Mouse (Mus musculus) lung, embryonic 14.5 days (tissue): ENCODE measurements around the gene Platr17. TPM values are rescaled to one million over a fixed set of nuclear protein-coding genes. Genes with fewer than 3 reads are reported as not detected.

ENCODE experiments used
- ATAC-seq: fragments of 200-750 bp; cut with Nextera tagmentation; 2 replicates; pipeline ENCODE4 v1.8.0; 2017; ENCODE audit warnings: mild to moderate bottlenecking, moderate TSS enrichment, moderate library complexity; ENCODE audit not compliant: insufficient read depth
- DNase-seq: peaks from one replicate; pipeline ENCODE4 v3.0.0-alpha.2; 2015
- H3K27ac ChIP-seq: fragments of 300-500 bp; sonication (generic); 2 replicates; pipeline ENCODE4 v1.5.1; 2014; ENCODE audit warnings: low read depth, mild to moderate bottlenecking, moderate library complexity
- H3K27me3 ChIP-seq: fragments of 300-500 bp; sonication (generic); 2 replicates; pipeline ENCODE4 v1.6.1; 2014; ENCODE audit warnings: low read length, control low read depth; ENCODE audit not compliant: insufficient read depth
- H3K36me3 ChIP-seq: fragments of 300-500 bp; sonication (generic); 2 replicates; pipeline ENCODE4 v1.6.1; 2014; ENCODE audit warnings: control low read depth; ENCODE audit not compliant: insufficient read depth
- H3K4me1 ChIP-seq: fragments of 300-500 bp; sonication (generic); 2 replicates; pipeline ENCODE4 v1.6.1; 2014; ENCODE audit warnings: antibody characterized with exemption, control low read depth; ENCODE audit not compliant: insufficient read depth
- H3K4me2 ChIP-seq: fragments of 300-500 bp; sonication (generic); 2 replicates; pipeline ENCODE4 v1.6.1; 2014; ENCODE audit warnings: mild to moderate bottlenecking
- H3K4me3 ChIP-seq: fragments of 300-500 bp; sonication (generic); 2 replicates; pipeline ENCODE4 v1.5.1; 2014; ENCODE audit warnings: low read depth, low read length
- H3K9ac ChIP-seq: fragments of 300-500 bp; sonication (generic); 2 replicates; pipeline ENCODE4 v1.6.1; 2014
- H3K9me3 ChIP-seq: fragments of 300-500 bp; sonication (generic); 2 replicates; pipeline ENCODE4 v1.6.1; 2016; ENCODE audit warnings: low read depth, low read length, control low read depth
- CTCF ChIP-seq: IDR thresholded peaks from 2 replicates; pipeline ENCODE4 v1.5.1; 2016; ENCODE audit warnings: antibody characterized with exemption, low read depth
- WGBS: fragments of 180-500 bp; shearing (Covaris S2); extraction: QIAGEN DNeasy Blood & Tissue Kit; methylation state at CpG from one replicate; pipeline ENCODE4 v1.1.7; 2014; 5-methylcytosine and 5-hydroxymethylcytosine counted together
- polyA plus RNA-seq: library from polyadenylated mRNA; unstranded; fragments of >200 nt; fragmentation: Nextera tagmentation; extraction: Ambion mirVana; gene quantifications from 2 replicates; pipeline ENCODE4 v1.2.1, GENCODE M21; 2014

Gene Platr17
- polyA plus RNA-seq, 1 experiment from 2014 or later = 0.32 TPM

DNA sequence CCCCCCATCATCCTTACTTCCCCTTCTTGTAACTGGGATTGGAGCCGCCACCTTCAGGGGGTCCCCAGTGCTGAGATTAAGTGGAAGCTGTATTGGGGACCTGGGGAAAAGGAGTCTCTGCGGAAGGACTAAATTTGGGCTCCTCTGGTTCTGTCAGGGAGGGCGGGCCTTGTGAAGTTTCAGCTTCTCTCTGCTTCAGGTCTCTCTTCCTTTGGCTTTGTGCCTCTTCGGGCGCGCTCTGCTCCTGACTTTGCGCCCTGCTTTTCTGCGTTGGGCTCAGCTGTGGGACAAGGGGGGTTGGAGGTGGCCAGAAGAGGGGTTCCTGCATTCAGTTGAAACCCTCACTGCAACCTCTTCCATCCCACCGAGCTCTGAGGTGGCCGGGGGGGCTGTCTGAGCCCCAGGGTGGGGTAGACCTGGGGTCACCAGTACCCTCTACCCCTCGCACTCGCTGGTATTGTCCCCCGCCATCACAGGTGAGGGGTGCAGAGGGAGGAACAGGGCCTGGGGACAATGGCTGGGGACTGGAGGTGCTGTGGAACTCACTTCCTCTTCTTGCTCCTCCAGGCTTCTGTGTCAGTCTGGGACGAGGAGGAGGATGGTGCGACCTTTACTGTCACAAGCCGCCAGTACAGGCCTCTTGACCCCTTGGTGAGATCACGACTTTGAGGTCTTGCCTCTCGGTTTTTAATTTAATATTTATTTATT, 26.4 kb downstream of the Platr17 start:
- Histone ChIP-seq H3K27ac (no peak overlapping the region), H3K4me2 (peak overlapping the region; percentile 99), H3K36me3 (peaks cover 31% of the 10 kb centered on the region; the same call in 1 of the 2 replicates), H3K4me1 (no peaks in the 10 kb centered on the region), H3K9ac (peak overlapping the region; percentile 81), H3K4me3 (peak overlapping the region; percentile 83), H3K9me3 (no peaks in the 10 kb centered on the region), H3K27me3 (no peaks in the 10 kb centered on the region)
- DNase-seq = no peak
- ATAC-seq = no peak
- no peak for TF ChIP-seq CTCF
- 38% methylated on average over 18 of the region's 18 CpGs for WGBS

GRCm38 (mm10) chr17:33931947-33932346, 27.0 kb downstream of the Platr17 start:
- TF ChIP-seq CTCF = no peak
- no peaks in the 10 kb centered on the region for H3K27me3 ChIP-seq
- no peak overlapping the region for H3K9ac ChIP-seq
- ATAC-seq = no peak
- peaks cover 33% of the 10 kb centered on the region; the same call in 1 of the 2 replicates for H3K36me3 ChIP-seq
- DNase-seq = no peak
- H3K9me3 ChIP-seq = no peaks in the 10 kb centered on the region
- 83% methylated on average over 11 of the region's 11 CpGs for WGBS
- H3K27ac ChIP-seq = no peak overlapping the region
- H3K4me3 ChIP-seq = no peak overlapping the region
- H3K4me1 ChIP-seq = no peaks in the 10 kb centered on the region
- H3K4me2 ChIP-seq = no peak overlapping the region

DNA sequence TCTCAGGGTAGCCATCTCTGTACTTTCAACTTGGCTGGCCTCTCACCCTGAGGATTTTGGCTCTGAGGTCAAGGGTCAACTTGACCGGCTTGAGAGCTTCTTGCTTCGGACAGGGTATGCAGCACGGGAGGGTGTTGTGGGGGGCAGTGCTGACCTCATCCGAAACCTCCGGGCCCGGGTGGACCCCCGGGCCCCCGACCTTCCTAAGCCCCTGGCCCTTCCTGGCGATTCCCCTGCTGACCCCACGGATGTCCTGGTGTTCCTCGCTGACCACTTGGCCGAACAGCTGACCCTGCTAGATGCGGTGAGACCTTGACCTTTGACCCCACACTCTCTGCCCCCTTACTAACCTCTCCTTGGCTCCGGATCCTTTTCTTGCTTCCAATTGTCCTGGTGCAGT, 27.5 kb downstream of the Platr17 start:
- no peak overlapping the region for H3K4me2 ChIP-seq
- ATAC-seq (no peak), DNase-seq (no peak)
- no peak overlapping the region for H3K27ac ChIP-seq
- no peaks in the 10 kb centered on the region for H3K4me1 ChIP-seq
- H3K9me3 ChIP-seq = no peaks in the 10 kb centered on the region
- no peak overlapping the region for H3K4me3 ChIP-seq
- 89% methylated on average over 14 of the region's 14 CpGs for WGBS
- TF ChIP-seq CTCF = no peak
- H3K9ac ChIP-seq = no peak overlapping the region
- H3K36me3 ChIP-seq = peaks cover 38% of the 10 kb centered on the region
- H3K27me3 ChIP-seq = no peaks in the 10 kb centered on the region

DNA sequence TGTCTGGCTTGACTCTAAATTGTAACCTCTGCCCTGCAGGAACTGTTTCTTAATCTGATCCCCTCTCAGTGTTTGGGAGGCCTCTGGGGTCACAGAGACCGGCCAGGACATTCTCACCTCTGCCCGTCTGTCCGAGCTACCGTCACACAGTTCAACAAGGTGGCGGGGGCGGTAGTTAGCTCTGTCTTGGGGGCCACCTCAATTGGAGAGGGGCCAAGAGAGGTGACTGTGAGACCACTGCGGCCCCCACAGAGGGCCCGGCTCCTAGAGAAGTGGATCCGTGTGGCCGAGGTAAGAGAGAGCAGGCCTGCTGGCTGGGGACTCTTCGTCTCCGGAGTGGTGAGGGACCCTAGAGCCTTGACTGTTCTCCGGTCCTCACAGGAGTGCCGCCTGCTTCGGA, 28.0 kb downstream of the Platr17 start:
- Histone ChIP-seq H3K27me3 (no peaks in the 10 kb centered on the region), H3K4me1 (no peaks in the 10 kb centered on the region), H3K27ac (no peak overlapping the region), H3K36me3 (peaks cover 41% of the 10 kb centered on the region), H3K9me3 (no peaks in the 10 kb centered on the region), H3K9ac (no peak overlapping the region), H3K4me2 (no peak overlapping the region), H3K4me3 (no peak overlapping the region)
- TF ChIP-seq CTCF = no peak
- DNase-seq (no peak), ATAC-seq (no peak)
- WGBS = 89% methylated on average over 15 of the region's 15 CpGs

GRCm38 (mm10) chr17:33935422-33936055, 30.6 kb downstream of the Platr17 start:
- Histone ChIP-seq H3K9me3 (no peaks in the 10 kb centered on the region), H3K4me1 (no peaks in the 10 kb centered on the region), H3K4me2 (no peak overlapping the region), H3K36me3 (peaks cover 47% of the 10 kb centered on the region), H3K4me3 (no peak overlapping the region), H3K27ac (no peak overlapping the region), H3K27me3 (no peaks in the 10 kb centered on the region), H3K9ac (no peak overlapping the region)
- TF ChIP-seq CTCF = no peak
- ATAC-seq = no peak
- no peak for DNase-seq
- WGBS = 82% methylated on average over 21 of the region's 21 CpGs

- Histone ChIP-seq H3K4me2 (no peak overlapping the region), H3K36me3 (peaks cover 51% of the 10 kb centered on the region), H3K9ac (no peak overlapping the region), H3K27me3 (no peaks in the 10 kb centered on the region), H3K4me3 (no peak overlapping the region), H3K9me3 (no peaks in the 10 kb centered on the region), H3K27ac (no peak overlapping the region), H3K4me1 (no peaks in the 10 kb centered on the region)
- TF ChIP-seq CTCF = no peak
- ATAC-seq (no peak), DNase-seq (no peak)
- 82% methylated on average over 15 of the region's 15 CpGs for WGBS
Observed at GRCm38 (mm10) chr17:33936993-33937392, 32.1 kb downstream of the Platr17 start.

DNA sequence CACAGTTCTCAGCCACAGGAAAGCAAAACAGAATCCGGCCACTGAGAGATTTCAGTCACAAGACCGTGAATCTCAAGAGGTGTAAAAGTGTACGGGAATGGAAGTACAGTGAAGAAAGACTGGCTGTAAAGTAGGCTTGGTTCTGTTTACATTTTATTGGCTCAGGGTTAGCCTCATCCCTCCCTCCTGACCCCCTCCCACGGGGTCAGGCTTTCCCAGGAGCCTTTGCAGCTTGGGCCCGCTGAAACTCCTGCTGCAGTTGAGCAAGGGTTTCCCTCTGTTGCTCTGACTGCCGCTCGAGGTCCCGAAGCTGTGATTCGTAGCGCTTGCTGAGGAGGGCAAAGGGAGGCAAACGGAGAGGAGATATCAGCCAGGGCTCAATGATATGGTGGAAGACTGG, 33.8 kb downstream of the Platr17 start:
- peak overlapping the region; percentile 95 for H3K4me2 ChIP-seq
- no peak for TF ChIP-seq CTCF

More for the DNA sequence above, 33.8 kb downstream of the Platr17 start:
- no peak overlapping the region for H3K27ac ChIP-seq
- WGBS = 72% methylated on average over 11 of the region's 11 CpGs
- H3K4me3 ChIP-seq = peak overlapping the region; percentile 83; the same call in 1 of the 2 replicates
- H3K4me1 ChIP-seq = no peaks in the 10 kb centered on the region
- peaks cover 55% of the 10 kb centered on the region for H3K36me3 ChIP-seq
- no peaks in the 10 kb centered on the region for H3K9me3 ChIP-seq
- no peak for DNase-seq
- H3K9ac ChIP-seq = peak overlapping the region; percentile 62; the same call in 1 of the 2 replicates
- no peak for ATAC-seq
- no peaks in the 10 kb centered on the region for H3K27me3 ChIP-seq
